Mouse (Mus musculus): ENCODE results near the gene Rps26. TPM values are rescaled to one million over a fixed set of nuclear protein-coding genes. Genes with fewer than 3 reads are reported as not detected.
A peak's percentile ranks its signal among the peaks of the same experiment; 100 is the strongest.

Rps26 gene
- polyA plus RNA-seq, 1 experiment from 2014 or later: 615 TPM

DNA sequence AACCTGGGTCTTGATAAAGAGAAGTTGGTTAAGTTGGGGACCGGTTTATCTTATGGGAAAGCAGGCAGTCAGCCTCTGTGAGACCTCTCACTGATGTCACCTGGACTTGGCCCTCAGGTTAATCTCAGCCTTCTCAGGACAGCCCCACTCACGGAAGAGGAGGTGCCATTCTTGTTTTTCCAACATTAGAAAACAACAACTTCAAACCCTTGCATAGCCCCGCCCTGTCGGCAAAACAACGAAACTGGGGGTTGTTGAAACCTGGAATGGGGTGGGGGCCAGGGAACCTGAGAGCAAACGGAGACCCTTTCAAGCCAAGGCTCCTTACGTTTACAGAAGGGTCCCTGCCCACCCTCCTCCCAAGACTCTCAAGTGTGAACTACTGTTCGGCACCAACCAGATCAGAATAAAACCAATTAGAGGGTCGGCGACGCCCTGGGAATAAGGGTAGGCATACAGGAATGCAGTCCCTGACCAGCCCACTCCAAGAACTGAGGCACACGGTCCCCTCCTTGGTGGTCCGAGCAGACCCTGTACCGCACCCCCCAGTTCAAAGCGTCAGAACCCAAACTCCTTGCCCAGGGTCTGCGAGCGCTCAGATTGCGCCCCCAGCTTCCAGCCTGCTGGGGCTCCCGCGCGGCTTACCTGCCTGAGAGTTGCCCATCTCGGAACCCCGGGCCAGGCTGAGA, 37.6 kb downstream of the Rps26 start:
- Histone ChIP-seq H3K9me3 (ENCODE audit: control insufficient read depth, low read length) (no peaks in the 10 kb centered on the region), H3K27me3 (ENCODE audit: control insufficient read depth, insufficient read depth, low read length) (peaks cover 35% of the 10 kb centered on the region)

DNA sequence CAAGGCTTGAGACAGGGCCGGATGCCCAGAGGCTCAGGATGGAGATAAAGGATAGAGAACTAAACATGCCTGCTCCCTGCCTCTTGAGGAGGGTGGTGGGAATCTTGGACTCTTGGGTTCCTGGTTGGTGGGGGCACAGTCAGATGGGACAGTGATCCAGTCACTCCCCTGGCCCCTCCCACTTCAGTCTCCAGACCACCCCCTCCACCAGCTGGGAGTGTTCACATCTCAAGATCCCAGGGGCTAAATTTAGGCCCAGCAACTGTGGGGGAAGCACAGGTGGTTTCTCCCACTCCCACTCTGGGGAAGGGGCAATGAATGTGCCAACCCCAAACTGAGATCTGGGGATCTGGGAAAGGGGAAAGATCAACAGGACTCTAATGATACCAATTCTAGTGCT, 38.4 kb downstream of the Rps26 start:
- Histone ChIP-seq H3K27me3 (ENCODE audit: control insufficient read depth, insufficient read depth, low read length) (peaks cover 35% of the 10 kb centered on the region), H3K9me3 (ENCODE audit: control insufficient read depth, low read length) (no peaks in the 10 kb centered on the region)

More for the DNA sequence above, 37.6 kb downstream of the Rps26 start:
- no peaks in the 10 kb centered on the region for H3K36me3 ChIP-seq (ENCODE audit: control insufficient read depth, insufficient read depth, low read length)
- 2% methylated on average over 23 of the region's 23 CpGs for WGBS
- peak overlapping the region; percentile 66 for H3K4me3 ChIP-seq (ENCODE audit: low read depth, low read length)
- peak; percentile 34 for DNase-seq (ENCODE audit: low spot score)
- peak; percentile 8; the same call in 1 of the 2 replicates for ATAC-seq (ENCODE audit: low FRiP score)
- 0 out of 2 replicates have a peak overlapping the region, but pooled peaks have one; percentile 23 for H3K9ac ChIP-seq (ENCODE audit: low read depth, low read length)
- H3K4me1 ChIP-seq (replicated peaks; ENCODE audit: control insufficient read depth, insufficient read depth, low read length): 0 out of 2 replicates have a peak, but pooled peaks cover 4% of the 10 kb centered on the region
- peak overlapping the region; percentile 94 for H3K4me2 ChIP-seq (replicated peaks; ENCODE audit: low read depth, low read length)
- H3K27ac ChIP-seq (ENCODE audit: low read depth, low read length): peak overlapping the region; percentile 30; the same call in 1 of the 2 replicates

GRCm38 (mm10) chr10:128587697-128588096, 38.9 kb downstream of the Rps26 start:
- no peaks in the 10 kb centered on the region for H3K9me3 ChIP-seq (ENCODE audit: control insufficient read depth, low read length)
- WGBS: 64% methylated on average over 8 of the region's 8 CpGs
- no peaks in the 10 kb centered on the region for H3K36me3 ChIP-seq (ENCODE audit: control insufficient read depth, insufficient read depth, low read length)
- H3K9ac ChIP-seq (ENCODE audit: low read depth, low read length): no peak overlapping the region
- no peak overlapping the region for H3K4me3 ChIP-seq (ENCODE audit: low read depth, low read length)
- no peak for ATAC-seq (ENCODE audit: low FRiP score)
- H3K27me3 ChIP-seq (ENCODE audit: control insufficient read depth, insufficient read depth, low read length): peaks cover 35% of the 10 kb centered on the region
- H3K4me1 ChIP-seq (replicated peaks; ENCODE audit: control insufficient read depth, insufficient read depth, low read length): 0 out of 2 replicates have a peak, but pooled peaks cover 4% of the 10 kb centered on the region
- DNase-seq (ENCODE audit: low spot score): no peak
- no peak overlapping the region for H3K4me2 ChIP-seq (replicated peaks; ENCODE audit: low read depth, low read length)
- H3K27ac ChIP-seq (ENCODE audit: low read depth, low read length): no peak overlapping the region

More for the DNA sequence above, 38.4 kb downstream of the Rps26 start:
- H3K9ac ChIP-seq (ENCODE audit: low read depth, low read length): no peak overlapping the region
- H3K36me3 ChIP-seq (ENCODE audit: control insufficient read depth, insufficient read depth, low read length): no peaks in the 10 kb centered on the region
- DNase-seq (ENCODE audit: low spot score) (no peak), ATAC-seq (ENCODE audit: low FRiP score) (no peak)
- H3K4me1 ChIP-seq (replicated peaks; ENCODE audit: control insufficient read depth, insufficient read depth, low read length): 0 out of 2 replicates have a peak, but pooled peaks cover 4% of the 10 kb centered on the region
- no peak overlapping the region; the same call in 1 of the 2 replicates for H3K4me2 ChIP-seq (replicated peaks; ENCODE audit: low read depth, low read length)
- H3K4me3 ChIP-seq (ENCODE audit: low read depth, low read length): no peak overlapping the region
- H3K27ac ChIP-seq (ENCODE audit: low read depth, low read length): no peak overlapping the region
- 46% methylated on average over 1 of the region's 1 CpGs for WGBS

DNA sequence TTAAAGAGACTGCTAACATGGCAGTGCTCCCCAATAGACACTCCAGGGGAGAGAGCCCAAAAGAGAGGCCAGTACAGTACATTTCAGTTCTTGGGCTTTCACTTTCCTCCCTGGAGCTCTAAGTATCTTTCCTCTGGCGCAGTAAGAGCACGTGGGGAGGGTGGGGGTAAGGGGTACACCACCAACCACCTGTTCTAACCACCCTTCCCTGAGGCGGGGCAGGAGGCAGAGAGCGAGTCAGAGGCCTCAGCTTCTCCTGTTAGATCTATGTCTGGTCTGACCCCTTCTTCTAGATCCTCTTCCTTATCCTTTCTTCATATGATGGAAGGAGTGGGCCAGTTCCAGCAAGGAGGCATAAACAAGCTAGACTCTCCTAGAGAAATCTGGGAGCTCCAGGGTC, 39.4 kb downstream of the Rps26 start:
- Histone ChIP-seq H3K27me3 (ENCODE audit: control insufficient read depth, insufficient read depth, low read length) (peaks cover 35% of the 10 kb centered on the region), H3K4me2 (replicated peaks; ENCODE audit: low read depth, low read length) (0 out of 2 replicates have a peak overlapping the region, but pooled peaks have one; percentile 7), H3K4me3 (ENCODE audit: low read depth, low read length) (no peak overlapping the region), H3K27ac (ENCODE audit: low read depth, low read length) (0 out of 2 replicates have a peak overlapping the region, but pooled peaks have one; percentile 24), H3K9ac (ENCODE audit: low read depth, low read length) (no peak overlapping the region), H3K36me3 (ENCODE audit: control insufficient read depth, insufficient read depth, low read length) (no peaks in the 10 kb centered on the region), H3K9me3 (ENCODE audit: control insufficient read depth, low read length) (no peaks in the 10 kb centered on the region), H3K4me1 (replicated peaks; ENCODE audit: control insufficient read depth, insufficient read depth, low read length) (0 out of 2 replicates have a peak, but pooled peaks cover 4% of the 10 kb centered on the region)
- ATAC-seq (ENCODE audit: low FRiP score) (no peak), DNase-seq (ENCODE audit: low spot score) (no peak)
- WGBS: 54% methylated on average over 4 of the region's 4 CpGs

DNA sequence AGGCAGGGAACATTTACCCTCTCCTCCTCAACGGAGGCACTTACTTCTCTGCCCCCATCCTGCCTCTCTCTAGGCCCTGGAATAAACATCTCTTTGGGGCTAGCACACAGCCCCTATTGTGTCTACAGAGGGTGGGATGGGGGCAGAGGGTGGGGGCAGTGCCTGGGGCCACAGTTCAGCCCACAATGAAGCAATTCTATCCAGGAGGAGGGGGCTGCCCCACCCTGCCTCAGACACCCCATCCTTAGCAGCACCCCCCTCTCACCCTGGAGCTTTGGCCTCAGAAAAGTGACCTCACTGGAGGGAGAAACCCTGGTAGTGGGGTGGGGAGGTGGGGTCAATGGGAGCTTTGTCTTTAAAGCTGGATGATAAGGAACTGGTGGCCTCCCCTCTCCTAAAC, 40.0 kb downstream of the Rps26 start:
- H3K27ac ChIP-seq (ENCODE audit: low read depth, low read length): no peak overlapping the region

GRCm38 (mm10) chr10:128584386-128584785, 42.2 kb downstream of the Rps26 start:
- Histone ChIP-seq H3K36me3 (ENCODE audit: control insufficient read depth, insufficient read depth, low read length) (no peaks in the 10 kb centered on the region), H3K4me3 (ENCODE audit: low read depth, low read length) (no peak overlapping the region), H3K27ac (ENCODE audit: low read depth, low read length) (no peak overlapping the region), H3K27me3 (ENCODE audit: control insufficient read depth, insufficient read depth, low read length) (peaks cover 28% of the 10 kb centered on the region), H3K9me3 (ENCODE audit: control insufficient read depth, low read length) (no peaks in the 10 kb centered on the region), H3K4me1 (replicated peaks; ENCODE audit: control insufficient read depth, insufficient read depth, low read length) (0 out of 2 replicates have a peak, but pooled peaks cover 4% of the 10 kb centered on the region), H3K9ac (ENCODE audit: low read depth, low read length) (no peak overlapping the region), H3K4me2 (replicated peaks; ENCODE audit: low read depth, low read length) (no peak overlapping the region)
- no peak for DNase-seq (ENCODE audit: low spot score)
- WGBS: 9% methylated on average over 4 of the region's 4 CpGs
- no peak for ATAC-seq (ENCODE audit: low FRiP score)

More for the DNA sequence above, 40.0 kb downstream of the Rps26 start:
- 5% methylated on average over 1 of the region's 1 CpGs for WGBS
- no peak overlapping the region for H3K4me2 ChIP-seq (replicated peaks; ENCODE audit: low read depth, low read length)
- ATAC-seq (ENCODE audit: low FRiP score): no peak
- H3K4me1 ChIP-seq (replicated peaks; ENCODE audit: control insufficient read depth, insufficient read depth, low read length): 0 out of 2 replicates have a peak, but pooled peaks cover 4% of the 10 kb centered on the region
- no peak for DNase-seq (ENCODE audit: low spot score)
- H3K9me3 ChIP-seq (ENCODE audit: control insufficient read depth, low read length): no peaks in the 10 kb centered on the region
- H3K9ac ChIP-seq (ENCODE audit: low read depth, low read length): no peak overlapping the region
- H3K36me3 ChIP-seq (ENCODE audit: control insufficient read depth, insufficient read depth, low read length): no peaks in the 10 kb centered on the region
- no peak overlapping the region for H3K4me3 ChIP-seq (ENCODE audit: low read depth, low read length)
- peaks cover 35% of the 10 kb centered on the region for H3K27me3 ChIP-seq (ENCODE audit: control insufficient read depth, insufficient read depth, low read length)

DNA sequence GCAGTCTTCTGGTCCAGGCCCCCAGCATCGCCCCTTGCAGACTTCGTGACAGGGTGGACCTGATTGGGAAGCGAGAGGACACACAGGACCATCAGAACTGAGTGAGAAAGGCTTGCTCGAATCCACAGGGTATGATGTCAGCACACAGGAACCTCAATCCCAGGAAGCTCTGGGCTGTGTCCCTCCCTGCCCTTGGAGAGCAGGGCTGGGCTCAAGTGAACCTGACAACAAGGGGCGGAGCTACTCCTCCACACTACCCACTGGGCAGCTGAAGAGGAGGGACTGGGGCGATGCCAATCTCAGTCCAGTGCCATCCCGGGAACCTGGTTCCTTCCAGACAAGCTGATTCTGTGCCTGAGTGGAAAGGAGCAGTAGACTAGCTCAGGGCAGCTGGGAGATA, 42.9 kb downstream of the Rps26 start:
- ATAC-seq (ENCODE audit: low FRiP score): no peak

GRCm38 (mm10) chr10:128579731-128580130, 46.8 kb downstream of the Rps26 start:
- Histone ChIP-seq H3K4me3 (ENCODE audit: low read depth, low read length) (no peak overlapping the region), H3K9me3 (ENCODE audit: control insufficient read depth, low read length) (no peaks in the 10 kb centered on the region), H3K4me2 (replicated peaks; ENCODE audit: low read depth, low read length) (no peak overlapping the region), H3K4me1 (replicated peaks; ENCODE audit: control insufficient read depth, insufficient read depth, low read length) (no peaks in the 10 kb centered on the region), H3K36me3 (ENCODE audit: control insufficient read depth, insufficient read depth, low read length) (no peaks in the 10 kb centered on the region), H3K27me3 (ENCODE audit: control insufficient read depth, insufficient read depth, low read length) (peaks cover 2% of the 10 kb centered on the region; the same call in 1 of the 2 replicates), H3K27ac (ENCODE audit: low read depth, low read length) (no peak overlapping the region), H3K9ac (ENCODE audit: low read depth, low read length) (no peak overlapping the region)
- DNase-seq (ENCODE audit: low spot score) (no peak), ATAC-seq (ENCODE audit: low FRiP score) (no peak)
- WGBS: 82% methylated on average over 4 of the region's 4 CpGs

More for the DNA sequence above, 42.9 kb downstream of the Rps26 start:
- H3K27me3 ChIP-seq (ENCODE audit: control insufficient read depth, insufficient read depth, low read length): peaks cover 21% of the 10 kb centered on the region
- H3K4me1 ChIP-seq (replicated peaks; ENCODE audit: control insufficient read depth, insufficient read depth, low read length): no peaks in the 10 kb centered on the region
- H3K27ac ChIP-seq (ENCODE audit: low read depth, low read length): no peak overlapping the region
- WGBS: 20% methylated on average over 7 of the region's 7 CpGs
- DNase-seq (ENCODE audit: low spot score): no peak
- H3K4me2 ChIP-seq (replicated peaks; ENCODE audit: low read depth, low read length): no peak overlapping the region
- H3K4me3 ChIP-seq (ENCODE audit: low read depth, low read length): no peak overlapping the region
- H3K9me3 ChIP-seq (ENCODE audit: control insufficient read depth, low read length): no peaks in the 10 kb centered on the region
- H3K36me3 ChIP-seq (ENCODE audit: control insufficient read depth, insufficient read depth, low read length): no peaks in the 10 kb centered on the region
- H3K9ac ChIP-seq (ENCODE audit: low read depth, low read length): no peak overlapping the region

GRCm38 (mm10) chr10:128579298-128579697, 47.2 kb downstream of the Rps26 start:
- DNase-seq (ENCODE audit: low spot score): no peak
- WGBS: 78% methylated on average over 3 of the region's 3 CpGs
- H3K36me3 ChIP-seq (ENCODE audit: control insufficient read depth, insufficient read depth, low read length): no peaks in the 10 kb centered on the region
- H3K9me3 ChIP-seq (ENCODE audit: control insufficient read depth, low read length): no peaks in the 10 kb centered on the region
- no peak overlapping the region for H3K27ac ChIP-seq (ENCODE audit: low read depth, low read length)
- H3K4me3 ChIP-seq (ENCODE audit: low read depth, low read length): no peak overlapping the region
- H3K9ac ChIP-seq (ENCODE audit: low read depth, low read length): no peak overlapping the region
- H3K4me1 ChIP-seq (replicated peaks; ENCODE audit: control insufficient read depth, insufficient read depth, low read length): no peaks in the 10 kb centered on the region
- no peak overlapping the region for H3K4me2 ChIP-seq (replicated peaks; ENCODE audit: low read depth, low read length)
- no peak for ATAC-seq (ENCODE audit: low FRiP score)
- H3K27me3 ChIP-seq (ENCODE audit: control insufficient read depth, insufficient read depth, low read length): peaks cover 2% of the 10 kb centered on the region; the same call in 1 of the 2 replicates

Data from hindbrain, embryonic 11.5 days (tissue).